Mouse (Mus musculus) embryo, embryonic 11 days (tissue): ENCODE results near the gene Iqgap3.
A peak's percentile ranks its signal among the peaks of the same experiment; 100 is the strongest.

Experiments used
- DNase-seq: peaks from one replicate; pipeline ENCODE4 v3.0.0-alpha.2; 2015

The Iqgap3 gene

GRCm38 (mm10) chr3:88139243-88140177 lies 57.7 kb downstream of the Iqgap3 start:
- no peak for DNase-seq

GRCm38 (mm10) chr3:88140178-88140902 lies 58.6 kb downstream of the Iqgap3 start:
- DNase-seq = no peak

GRCm38 (mm10) chr3:88140903-88141430 lies 59.2 kb downstream of the Iqgap3 start:
- DNase-seq = no peak

GRCm38 (mm10) chr3:88141439-88141786 lies 59.6 kb downstream of the Iqgap3 start:
- DNase-seq = peak; percentile 44

GRCm38 (mm10) chr3:88141787-88142523 lies 60.2 kb downstream of the Iqgap3 start, which contains the start of gene Mef2d:
Gene Mef2d (plus strand): TSS chr3:88142372.
- DNase-seq = peak; percentile 99

GRCm38 (mm10) chr3:88142546-88142915 lies 60.8 kb downstream of the Iqgap3 start:
- DNase-seq = no peak

GRCm38 (mm10) chr3:88142916-88143771 lies 61.4 kb downstream of the Iqgap3 start:
- DNase-seq = peak; percentile 65

GRCm38 (mm10) chr3:88143961-88144486 lies 62.3 kb downstream of the Iqgap3 start:
- DNase-seq = peak; percentile 56

- DNase-seq = no peak
Observed at GRCm38 (mm10) chr3:88144648-88145410, 63.1 kb downstream of the Iqgap3 start.

- DNase-seq = no peak
Observed at GRCm38 (mm10) chr3:88145411-88145782, 63.6 kb downstream of the Iqgap3 start.

- no peak for DNase-seq
Observed at GRCm38 (mm10) chr3:88145952-88146351, 64.2 kb downstream of the Iqgap3 start.

GRCm38 (mm10) chr3:88146376-88147112 lies 64.8 kb downstream of the Iqgap3 start:
- no peak for DNase-seq

GRCm38 (mm10) chr3:88147444-88147843 lies 65.7 kb downstream of the Iqgap3 start:
- DNase-seq = no peak

- no peak for DNase-seq
Observed at GRCm38 (mm10) chr3:88147866-88148265, 66.1 kb downstream of the Iqgap3 start.

- no peak for DNase-seq
Observed at GRCm38 (mm10) chr3:88148354-88148753, 66.6 kb downstream of the Iqgap3 start.

GRCm38 (mm10) chr3:88148776-88149509 lies 67.2 kb downstream of the Iqgap3 start:
- no peak for DNase-seq

- DNase-seq = no peak
Observed at GRCm38 (mm10) chr3:88149510-88149974, 67.8 kb downstream of the Iqgap3 start.

GRCm38 (mm10) chr3:88150061-88150998 lies 68.6 kb downstream of the Iqgap3 start:
- DNase-seq = peak; percentile 59
